Mouse (Mus musculus): Measurements from ENCODE around the gene Dennd6b. TPM values are rescaled to one million over a fixed set of nuclear protein-coding genes. Genes with fewer than 3 reads are reported as not detected.

Dennd6b gene
- polyA plus RNA-seq, 1 experiment from 2014 or later: 19.0 TPM

GRCm38 (mm10) chr15:89136461-89137155, 59.7 kb downstream of the Dennd6b start:
- Histone ChIP-seq H3K36me3 (ENCODE audit: control insufficient read depth, insufficient read depth) (no peaks in the 10 kb centered on the region), H3K27me3 (ENCODE audit: control insufficient read depth, insufficient read depth, low read length) (peaks cover 16% of the 10 kb centered on the region), H3K9ac (ENCODE audit: low read length) (no peak overlapping the region), H3K27ac (ENCODE audit: low read length) (no peak overlapping the region), H3K4me2 (ENCODE audit: low read depth, low read length) (no peak overlapping the region), H3K4me1 (ENCODE audit: control insufficient read depth, insufficient read depth, low read length) (peaks cover 18% of the 10 kb centered on the region), H3K9me3 (replicated peaks; ENCODE audit: control insufficient read depth, low read length) (no peaks in the 10 kb centered on the region), H3K4me3 (ENCODE audit: low read length) (no peak overlapping the region)
- no peak for ATAC-seq (replicated peaks; ENCODE audit: extremely low read depth, insufficient read depth, low FRiP score)
- WGBS: 97% methylated on average over 5 of the region's 5 CpGs

Small RNA genes lying within 50 kb of the gene (microRNA-seq; reads per million reads assigned to microRNA genes)
- gene Mir6958: 2.0 reads per million, percentile 4 among the genes with 10 or more reads in this experiment
- gene Mir7118: not detected

Other genes starting within 250 kb of the Dennd6b start
- not detected in 2 replicates for gene Ttll8, start 242.1 kb downstream of the Dennd6b start, polyA plus RNA-seq (2015; fragmentation: Nextera tagmentation; extraction: Ambion mirVana)
- 0.05 and 0.24 TPM in 2 replicates for gene Mlc1, start 217.5 kb downstream of the Dennd6b start, polyA plus RNA-seq (2015; fragmentation: Nextera tagmentation; extraction: Ambion mirVana)
- 77.6 and 85.3 TPM in 2 replicates for gene Mov10l1, start 213.6 kb downstream of the Dennd6b start, polyA plus RNA-seq (2015; fragmentation: Nextera tagmentation; extraction: Ambion mirVana)
- 1.3 and 1.4 TPM in 2 replicates for gene Panx2, start 136.8 kb downstream of the Dennd6b start, polyA plus RNA-seq (2015; fragmentation: Nextera tagmentation; extraction: Ambion mirVana)
- gene Trabd, start 121.4 kb downstream of the Dennd6b start, polyA plus RNA-seq (2015; fragmentation: Nextera tagmentation; extraction: Ambion mirVana): 54.0 and 55.9 TPM in 2 replicates
- gene Selenoo, start 107.4 kb downstream of the Dennd6b start, polyA plus RNA-seq (2015; fragmentation: Nextera tagmentation; extraction: Ambion mirVana): 11.0 and 14.0 TPM in 2 replicates
- gene Tubgcp6, start 73.4 kb downstream of the Dennd6b start, polyA plus RNA-seq (2015; fragmentation: Nextera tagmentation; extraction: Ambion mirVana): 9.1 and 9.8 TPM in 2 replicates
- gene Hdac10, start 67.8 kb downstream of the Dennd6b start, polyA plus RNA-seq (2015; fragmentation: Nextera tagmentation; extraction: Ambion mirVana): 16.4 and 19.7 TPM in 2 replicates
- gene Mapk12, start 55.8 kb downstream of the Dennd6b start, polyA plus RNA-seq (2015; fragmentation: Nextera tagmentation; extraction: Ambion mirVana): 17.7 and 18.4 TPM in 2 replicates
- 3.6 and 4.1 TPM in 2 replicates for gene Mapk11, start 46.9 kb downstream of the Dennd6b start, polyA plus RNA-seq (2015; fragmentation: Nextera tagmentation; extraction: Ambion mirVana)
- gene Plxnb2, start 15.7 kb downstream of the Dennd6b start, polyA plus RNA-seq (2015; fragmentation: Nextera tagmentation; extraction: Ambion mirVana): 91.8 and 104 TPM in 2 replicates
- 18.2 and 21.3 TPM in 2 replicates for gene Ppp6r2, start 15.1 kb upstream of the Dennd6b start, polyA plus RNA-seq (2015; fragmentation: Nextera tagmentation; extraction: Ambion mirVana)
- gene Sbf1, start 118.8 kb upstream of the Dennd6b start, polyA plus RNA-seq (2015; fragmentation: Nextera tagmentation; extraction: Ambion mirVana): 43.0 and 43.6 TPM in 2 replicates
- gene Adm2, start 126.2 kb upstream of the Dennd6b start, polyA plus RNA-seq (2015; fragmentation: Nextera tagmentation; extraction: Ambion mirVana): 0.19 and 0.42 TPM in 2 replicates
- gene Miox, start 137.9 kb upstream of the Dennd6b start, polyA plus RNA-seq (2015; fragmentation: Nextera tagmentation; extraction: Ambion mirVana): not detected in 2 replicates
- 54.5 and 56.5 TPM in 2 replicates for gene Lmf2, start 159.2 kb upstream of the Dennd6b start, polyA plus RNA-seq (2015; fragmentation: Nextera tagmentation; extraction: Ambion mirVana)
- 101 and 108 TPM in 2 replicates for gene Ncaph2, start 159.2 kb upstream of the Dennd6b start, polyA plus RNA-seq (2015; fragmentation: Nextera tagmentation; extraction: Ambion mirVana)
- 10.0 and 11.9 TPM in 2 replicates for gene Sco2, start 177.3 kb upstream of the Dennd6b start, polyA plus RNA-seq (2015; fragmentation: Nextera tagmentation; extraction: Ambion mirVana)
- 0.92 and 0.97 TPM in 2 replicates for gene Tymp, start 180.5 kb upstream of the Dennd6b start, polyA plus RNA-seq (2015; fragmentation: Nextera tagmentation; extraction: Ambion mirVana)
- 1.8 and 1.9 TPM in 2 replicates for gene Odf3b, start 182.8 kb upstream of the Dennd6b start, polyA plus RNA-seq (2015; fragmentation: Nextera tagmentation; extraction: Ambion mirVana)
- not detected in 2 replicates for gene Klhdc7b, start 188.4 kb upstream of the Dennd6b start, polyA plus RNA-seq (2015; fragmentation: Nextera tagmentation; extraction: Ambion mirVana)
- gene Syce3, start 214.0 kb upstream of the Dennd6b start, polyA plus RNA-seq (2015; fragmentation: Nextera tagmentation; extraction: Ambion mirVana): not detected in 2 replicates
- 241 and 243 TPM in 2 replicates for gene Cpt1b, start 229.4 kb upstream of the Dennd6b start, polyA plus RNA-seq (2015; fragmentation: Nextera tagmentation; extraction: Ambion mirVana)
- 3.8 and 4.1 TPM in 2 replicates for gene C730034F03Rik, start 233.1 kb upstream of the Dennd6b start, polyA plus RNA-seq (2015; fragmentation: Nextera tagmentation; extraction: Ambion mirVana)
- gene Gm44502, start 233.2 kb upstream of the Dennd6b start, polyA plus RNA-seq (2015; fragmentation: Nextera tagmentation; extraction: Ambion mirVana): 0.19 and 0.35 TPM in 2 replicates
- gene Chkb, start 233.4 kb upstream of the Dennd6b start, polyA plus RNA-seq (2015; fragmentation: Nextera tagmentation; extraction: Ambion mirVana): 80.5 and 84.9 TPM in 2 replicates

Measured in heart, embryonic 16.5 days (tissue).